Mouse (Mus musculus) heart, postnatal 0 days (tissue): ENCODE measurements around the gene Rtn4.

ENCODE experiments used
- CTCF ChIP-seq: IDR thresholded peaks from 2 replicates; pipeline ENCODE4 v1.5.1; 2016; ENCODE audit warnings: antibody characterized with exemption, control low read depth, low read depth
- EP300 ChIP-seq: IDR thresholded peaks from 2 replicates; pipeline ENCODE4 v1.6.1; 2016; ENCODE audit warnings: antibody characterized with exemption, low read depth

GRCm38 (mm10) chr11:29702721-29703120, 10.0 kb downstream of the Rtn4 start:
- TF ChIP-seq CTCF (no peak), EP300 (no peak)
